Mouse (Mus musculus) cerebellum, adult 9-10 months (tissue): Measurements from ENCODE around the gene Ankrd39.

Experiments used
- DNase-seq: peaks from one replicate; pipeline ENCODE4 v3.0.0; 2022

The Ankrd39 gene

GRCm38 (mm10) chr1:36572140-36572700, 25.0 kb upstream of the Ankrd39 start:
- no peak for DNase-seq

- DNase-seq, result no peak
Measured at GRCm38 (mm10) chr1:36571627-36572026, 24.4 kb upstream of the Ankrd39 start.

GRCm38 (mm10) chr1:36570320-36570719, 23.1 kb upstream of the Ankrd39 start:
- DNase-seq, result no peak

DNA sequence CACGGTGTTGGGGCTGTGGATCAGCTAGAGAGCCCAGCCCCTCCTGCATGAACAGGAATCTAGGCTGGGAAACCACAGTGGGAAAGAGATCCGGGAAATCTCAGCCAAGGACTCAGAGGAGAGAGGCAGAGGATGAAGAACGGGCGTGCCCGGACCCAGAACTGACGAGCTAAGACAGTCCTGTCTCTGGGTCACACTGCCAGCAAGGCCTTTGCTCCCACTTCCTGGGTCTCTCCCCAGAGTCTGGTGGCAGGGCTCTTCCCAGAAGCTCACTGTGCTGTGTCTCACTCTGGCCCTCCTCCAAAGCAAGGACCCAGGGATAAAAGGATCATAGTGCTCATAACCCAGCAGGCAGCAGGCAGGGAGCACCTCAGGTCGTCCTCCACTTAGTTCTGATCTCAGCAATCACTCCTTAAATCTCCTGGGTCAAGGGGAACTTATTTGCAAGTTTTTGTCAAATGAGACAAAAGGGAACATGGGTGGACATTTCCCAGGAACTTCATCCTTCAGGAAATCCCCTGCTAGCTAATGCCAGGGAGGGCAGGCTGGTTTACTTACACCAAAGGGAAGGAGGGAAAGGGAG, 22.5 kb upstream of the Ankrd39 start:
- no peak for DNase-seq

GRCm38 (mm10) chr1:36568776-36569175, 21.5 kb upstream of the Ankrd39 start:
- no peak for DNase-seq

GRCm38 (mm10) chr1:36567818-36568603, 20.8 kb upstream of the Ankrd39 start:
- no peak for DNase-seq

DNA sequence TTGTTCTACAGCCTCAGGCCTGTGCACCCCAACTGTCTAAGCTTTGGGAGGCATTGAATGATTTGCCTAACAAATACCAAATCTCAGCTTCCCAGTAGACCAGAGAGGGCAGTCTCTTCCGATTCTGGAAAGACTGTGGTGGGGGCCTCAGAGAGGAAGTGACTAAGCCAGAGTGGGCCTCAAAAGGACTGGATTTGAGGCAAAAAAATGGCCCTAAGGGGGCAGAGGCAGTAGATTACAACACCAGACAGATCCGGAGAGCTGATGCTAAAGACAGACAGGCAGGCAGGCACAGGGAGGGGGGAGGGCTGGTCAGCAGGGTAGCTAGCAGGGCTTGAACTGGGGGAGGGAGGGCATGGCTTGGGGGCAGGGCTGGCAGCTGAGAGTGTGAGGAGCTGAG, 19.2 kb upstream of the Ankrd39 start:
- no peak for DNase-seq

- DNase-seq, result no peak
Measured at GRCm38 (mm10) chr1:36564101-36564500, 16.9 kb upstream of the Ankrd39 start.

GRCm38 (mm10) chr1:36563632-36564031, 16.4 kb upstream of the Ankrd39 start:
- DNase-seq, result no peak

GRCm38 (mm10) chr1:36563197-36563596, 16.0 kb upstream of the Ankrd39 start:
- DNase-seq, result no peak

- no peak for DNase-seq
Measured at GRCm38 (mm10) chr1:36562388-36562787, 15.1 kb upstream of the Ankrd39 start.

- no peak for DNase-seq
Measured at GRCm38 (mm10) chr1:36560903-36561302, 13.7 kb upstream of the Ankrd39 start.

DNA sequence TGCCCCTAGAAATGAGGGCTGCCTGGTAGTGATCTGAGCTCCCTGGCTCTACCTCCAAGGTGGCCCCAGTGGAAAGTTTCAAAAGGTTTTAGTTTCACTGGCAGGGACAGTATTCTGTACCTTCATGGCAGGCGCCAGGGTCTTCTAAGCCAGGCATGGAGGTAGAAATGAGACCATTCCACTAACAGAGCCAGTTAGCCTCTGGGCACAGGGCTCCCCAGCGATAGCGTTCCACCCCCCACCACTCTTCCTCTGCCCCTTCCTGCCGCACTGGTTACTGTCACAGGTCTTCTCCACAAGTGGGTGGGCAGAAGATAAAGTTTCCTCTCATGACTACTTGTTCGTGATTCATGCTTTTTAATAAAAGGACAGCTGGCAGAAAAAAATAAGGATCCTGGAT, 12.6 kb upstream of the Ankrd39 start:
- no peak for DNase-seq

DNA sequence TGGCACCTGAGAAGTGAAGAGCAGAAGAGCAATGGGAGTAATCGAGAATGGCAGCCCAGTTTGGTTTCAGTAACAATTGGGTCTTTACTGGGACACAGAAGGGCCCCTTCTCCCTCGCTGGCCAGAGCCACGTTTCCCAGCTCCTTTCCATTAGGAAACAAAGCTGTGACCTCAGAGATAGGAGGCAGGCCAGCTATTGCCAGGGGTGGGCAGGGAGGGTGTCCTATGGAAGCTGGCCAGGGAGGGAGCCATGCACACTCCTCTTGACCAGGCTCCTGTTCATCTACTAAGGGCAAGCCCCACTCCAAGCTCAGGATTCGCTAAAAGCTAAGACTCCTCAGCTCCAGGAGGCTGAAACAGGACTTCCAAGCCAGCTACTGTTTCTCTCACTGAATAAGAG, 12.0 kb upstream of the Ankrd39 start:
- no peak for DNase-seq

- DNase-seq, result peak; percentile 69
Measured at GRCm38 (mm10) chr1:36558031-36558993, 11.1 kb upstream of the Ankrd39 start, which contains the start of gene Sema4c. TSS of gene Sema4c (minus strand) at chr1:36558349.

DNA sequence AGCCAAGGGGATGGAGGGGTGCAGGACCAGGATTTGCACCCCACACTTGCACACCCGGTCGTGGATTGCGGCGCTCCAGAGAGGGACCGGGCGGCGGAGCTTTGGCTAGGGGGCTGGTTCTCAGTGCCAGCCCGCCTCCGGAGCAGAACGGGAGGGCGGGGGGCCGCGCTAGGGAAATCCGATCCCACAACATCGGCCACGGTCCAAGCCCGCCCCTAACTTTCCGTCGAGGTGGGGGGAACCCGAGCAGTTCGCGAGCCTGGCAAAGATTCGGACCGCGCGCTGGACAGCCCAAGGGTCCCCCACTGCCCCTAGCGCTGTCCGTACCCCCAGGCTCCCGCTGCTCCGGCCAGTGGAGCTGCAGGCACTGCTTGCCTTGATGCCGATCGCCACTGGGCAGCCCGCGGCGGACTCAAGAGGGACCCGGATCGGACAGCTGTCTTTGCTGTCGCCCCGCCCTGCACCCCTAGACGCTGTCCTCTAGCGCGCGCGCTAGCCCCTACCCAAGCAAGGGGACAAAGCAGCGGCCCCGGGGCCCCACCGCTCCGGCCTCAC, 10.3 kb upstream of the Ankrd39 start:
- peak; percentile 79 for DNase-seq

DNA sequence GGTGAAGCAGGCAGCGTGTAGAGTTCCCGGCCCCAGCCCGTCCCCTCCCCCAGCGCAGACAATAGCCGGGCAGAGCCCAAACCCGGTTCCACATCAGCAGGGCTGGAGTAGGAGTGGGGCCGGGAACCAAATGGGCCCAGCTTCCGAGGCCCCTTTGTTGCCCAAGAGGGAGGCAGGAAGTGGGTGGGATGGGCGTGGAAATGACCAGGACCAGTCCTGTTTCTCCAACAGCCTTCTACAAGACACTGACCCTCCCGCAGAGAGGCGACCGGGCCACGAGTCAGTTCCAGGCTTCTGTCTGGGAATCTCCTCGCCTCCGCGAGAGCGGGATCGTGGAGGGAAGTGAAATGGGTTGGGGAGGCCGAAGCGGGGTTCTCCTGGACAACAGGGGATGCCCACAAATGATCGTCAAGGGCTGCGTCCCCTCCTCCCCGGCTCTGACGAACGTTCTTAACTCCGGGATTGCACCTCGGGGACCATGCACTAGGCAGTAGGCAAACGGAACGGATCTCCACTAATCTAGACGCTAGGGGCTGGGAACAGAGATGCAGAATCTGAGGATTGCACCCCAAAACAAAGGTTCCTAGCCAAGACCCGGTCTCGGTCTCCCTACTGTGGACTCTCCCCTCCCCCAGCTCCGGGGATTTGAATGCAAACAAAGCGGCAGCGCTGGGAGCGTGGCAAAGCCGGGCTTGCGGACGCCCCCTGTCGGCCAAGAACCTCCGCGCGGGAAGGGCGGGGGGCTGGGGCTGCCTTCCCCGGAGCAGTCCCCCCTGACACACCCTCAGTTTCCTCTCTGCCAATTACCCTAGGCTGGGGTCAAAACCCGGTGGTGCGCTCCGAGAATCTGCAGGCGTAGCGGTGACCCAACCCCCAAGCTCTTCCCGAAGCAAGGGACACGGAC, 9.6 kb upstream of the Ankrd39 start:
- DNase-seq, result peak; percentile 93

- DNase-seq, result peak; percentile 66
Measured at GRCm38 (mm10) chr1:36555798-36556395, 8.7 kb upstream of the Ankrd39 start.

- DNase-seq, result peak; percentile 53
Measured at GRCm38 (mm10) chr1:36554633-36555399, 7.6 kb upstream of the Ankrd39 start.

GRCm38 (mm10) chr1:36552506-36552905, 5.3 kb upstream of the Ankrd39 start:
- peak; percentile 88 for DNase-seq
